Mouse (Mus musculus): ENCODE data around the gene Cdh11.

Gene Cdh11

DNA sequence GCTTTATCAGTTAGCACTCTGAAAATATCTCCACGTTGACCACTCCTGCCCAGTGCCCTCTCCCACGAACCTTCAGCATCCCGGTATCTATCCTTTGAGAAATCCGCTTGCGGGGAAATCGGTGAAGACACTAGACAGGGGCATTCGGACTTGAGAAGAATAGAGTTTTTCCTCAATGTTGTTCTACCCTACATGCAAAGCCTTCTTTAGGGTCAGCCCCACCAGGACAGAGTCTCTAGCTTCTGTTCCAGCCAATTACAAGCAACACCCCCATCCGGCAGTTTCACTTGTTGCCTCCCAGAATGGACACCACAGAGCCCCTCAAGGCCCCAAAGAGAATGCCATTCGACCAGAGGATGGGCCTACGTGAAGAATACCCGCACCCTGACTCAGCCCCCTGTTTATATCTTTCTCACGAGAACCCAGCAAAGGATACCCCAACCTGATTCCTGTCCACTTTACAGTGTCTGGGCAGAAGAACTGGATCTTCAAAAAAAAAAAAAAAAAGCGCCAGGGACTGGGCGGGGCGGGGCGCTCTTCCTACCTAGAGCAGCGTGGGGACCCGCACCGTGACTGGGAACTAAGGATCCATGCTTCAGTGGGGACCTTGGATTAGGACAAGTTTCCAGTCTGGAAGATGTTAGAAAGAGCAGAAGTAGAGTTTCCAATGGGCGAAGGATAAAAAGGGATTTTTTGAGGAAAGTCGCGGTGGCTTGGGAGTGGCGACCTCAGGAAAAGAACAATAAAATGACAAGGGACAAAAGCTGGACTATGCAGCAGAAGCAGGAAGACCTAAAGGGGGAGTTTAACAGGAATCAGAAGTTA lies at the start of gene Cdh11:
TSS of gene Cdh11 (minus strand) at position 51 of the 825 bp plus-strand sequence.
- DNase-seq = no peak

DNA sequence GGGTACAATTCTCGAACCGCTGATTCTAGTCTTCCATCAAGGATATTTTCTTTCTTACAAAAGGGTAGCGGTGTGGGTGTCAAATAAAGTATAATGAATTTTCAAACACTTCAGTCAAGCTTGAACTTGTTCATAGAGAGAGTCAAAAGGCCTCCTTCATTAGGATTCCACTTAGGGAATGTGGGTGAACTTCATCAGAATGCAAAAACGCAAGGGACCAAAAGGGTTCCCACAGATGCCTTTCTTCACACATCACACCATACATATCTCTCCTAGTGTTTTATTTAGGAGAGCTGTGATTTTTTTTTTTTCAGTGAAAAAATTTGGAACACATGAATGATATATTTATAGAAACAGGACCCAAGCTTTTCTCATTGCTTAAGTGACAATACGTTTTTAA lies 28.5 kb upstream of the Cdh11 start:
- no peak for DNase-seq

GRCm38 (mm10) chr8:102790303-102790702 lies 4.9 kb upstream of the Cdh11 start:
- no peak for DNase-seq

GRCm38 (mm10) chr8:102786467-102787360 lies 1.3 kb upstream of the Cdh11 start:
- DNase-seq = no peak

GRCm38 (mm10) chr8:102784835-102785455 lies 497 bp downstream of the Cdh11 start:
- no peak for DNase-seq

DNA sequence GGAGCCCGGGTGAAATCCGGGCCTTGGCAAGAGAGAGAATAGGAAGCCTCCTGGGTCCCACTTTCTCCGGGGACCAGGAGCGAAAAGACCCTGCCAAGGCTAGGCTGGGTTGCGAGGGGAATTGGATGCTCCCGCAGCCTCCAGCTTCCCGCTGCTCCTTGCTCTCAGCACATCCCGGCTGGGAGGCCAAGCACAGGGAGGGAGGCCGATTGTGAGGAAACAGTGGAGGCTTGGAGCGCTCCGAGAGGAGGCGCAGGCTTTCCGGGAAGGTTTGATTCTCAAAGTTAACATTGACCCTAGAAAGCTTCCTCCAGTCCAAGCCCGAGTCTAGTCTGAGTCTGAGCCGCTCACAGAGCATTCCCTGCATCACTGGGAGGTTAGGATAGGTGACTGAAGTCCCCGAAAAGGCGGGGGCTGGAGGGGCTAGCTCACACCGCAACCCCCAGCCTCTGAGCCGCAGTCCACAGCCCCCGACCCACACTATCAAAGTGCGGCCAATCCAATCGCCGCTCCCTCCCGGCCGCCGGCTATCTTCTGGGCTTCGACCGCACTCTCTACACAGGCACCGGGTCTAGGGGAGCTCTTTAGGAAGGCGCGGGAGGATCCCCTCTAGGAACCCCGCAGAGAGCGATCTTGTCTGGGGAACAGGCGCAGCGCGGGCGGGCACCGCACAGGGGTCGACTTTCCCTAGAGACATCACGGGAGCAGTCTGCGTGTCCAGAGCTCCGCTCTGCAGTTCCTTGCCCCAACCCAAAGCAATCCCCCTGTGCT lies 1.4 kb downstream of the Cdh11 start:
- DNase-seq = no peak

GRCm38 (mm10) chr8:102782707-102783489 lies 2.5 kb downstream of the Cdh11 start:
- DNase-seq = no peak

GRCm38 (mm10) chr8:102780899-102781298 lies 4.5 kb downstream of the Cdh11 start:
- peak in 1 of 2 experiments; percentile 2 for DNase-seq

DNA sequence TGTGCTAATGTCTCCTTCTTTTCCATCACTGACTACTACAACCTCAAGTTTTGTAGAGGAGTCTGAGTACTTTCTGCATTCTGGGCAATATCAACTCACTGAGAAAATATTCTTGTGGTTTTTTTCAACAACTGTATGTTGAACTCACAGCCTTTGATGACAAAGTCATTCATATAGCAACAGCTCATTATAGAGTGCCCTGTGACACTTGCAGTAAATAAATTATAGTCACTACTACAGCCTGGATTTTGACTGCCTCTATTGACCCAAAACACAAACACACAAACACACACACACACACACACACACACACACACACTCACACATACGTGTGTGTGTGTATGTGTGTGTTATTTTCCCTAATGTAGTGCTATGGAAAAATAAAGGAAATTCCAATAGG lies 10.8 kb downstream of the Cdh11 start:
- no peak for DNase-seq

DNA sequence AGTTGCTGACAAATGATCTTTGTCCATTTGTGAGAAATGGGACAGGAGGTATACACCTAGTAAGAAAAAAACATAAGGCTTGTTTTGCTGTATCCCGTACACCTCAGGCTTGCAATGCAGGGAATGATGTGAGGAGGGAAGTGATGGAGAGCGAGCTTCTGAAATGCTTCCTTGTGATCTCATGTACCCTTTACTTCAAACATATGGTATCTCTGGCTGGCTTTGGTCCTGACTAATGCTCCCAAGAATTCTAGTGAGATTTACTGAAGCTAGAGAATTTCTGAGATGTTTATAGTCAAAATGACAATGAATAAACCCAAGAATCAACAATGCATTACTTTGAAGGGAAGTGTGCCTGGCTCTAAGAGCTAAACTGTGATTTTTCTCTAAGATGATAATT lies 14.0 kb downstream of the Cdh11 start:
- no peak for DNase-seq

GRCm38 (mm10) chr8:102753839-102754238 lies 31.6 kb downstream of the Cdh11 start:
- DNase-seq = no peak

GRCm38 (mm10) chr8:102742940-102743339 lies 42.5 kb downstream of the Cdh11 start:
- DNase-seq = no peak

DNA sequence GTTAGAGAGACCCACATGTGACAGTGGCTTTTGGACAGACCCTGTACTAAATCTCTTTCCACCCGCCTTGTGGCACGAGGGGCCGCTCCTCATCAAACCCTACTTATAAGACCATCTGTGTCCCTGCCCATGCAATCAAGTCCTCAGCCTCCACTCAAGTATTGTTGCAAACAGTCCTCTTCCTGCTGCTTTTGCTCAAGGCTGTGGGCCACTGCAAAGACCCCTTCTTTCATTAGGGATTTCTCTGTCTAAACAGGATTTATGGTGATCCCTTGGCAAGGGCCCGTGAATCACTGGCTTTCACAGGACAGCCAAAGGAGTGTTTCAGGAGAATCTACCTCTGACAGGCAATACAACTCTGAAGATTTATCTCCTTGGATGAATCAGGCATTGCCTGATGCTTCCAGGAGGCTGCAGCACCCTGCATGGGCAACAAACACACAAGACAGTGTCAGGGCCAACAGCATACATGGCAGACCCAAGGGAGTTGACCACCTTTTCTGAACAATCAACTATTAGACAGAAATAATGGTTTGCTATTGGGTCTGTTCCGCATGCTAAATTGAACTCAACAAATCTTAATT lies 43.3 kb downstream of the Cdh11 start:
- DNase-seq = no peak

- DNase-seq = no peak
Observed at GRCm38 (mm10) chr8:102740963-102741362, 44.5 kb downstream of the Cdh11 start.

DNA sequence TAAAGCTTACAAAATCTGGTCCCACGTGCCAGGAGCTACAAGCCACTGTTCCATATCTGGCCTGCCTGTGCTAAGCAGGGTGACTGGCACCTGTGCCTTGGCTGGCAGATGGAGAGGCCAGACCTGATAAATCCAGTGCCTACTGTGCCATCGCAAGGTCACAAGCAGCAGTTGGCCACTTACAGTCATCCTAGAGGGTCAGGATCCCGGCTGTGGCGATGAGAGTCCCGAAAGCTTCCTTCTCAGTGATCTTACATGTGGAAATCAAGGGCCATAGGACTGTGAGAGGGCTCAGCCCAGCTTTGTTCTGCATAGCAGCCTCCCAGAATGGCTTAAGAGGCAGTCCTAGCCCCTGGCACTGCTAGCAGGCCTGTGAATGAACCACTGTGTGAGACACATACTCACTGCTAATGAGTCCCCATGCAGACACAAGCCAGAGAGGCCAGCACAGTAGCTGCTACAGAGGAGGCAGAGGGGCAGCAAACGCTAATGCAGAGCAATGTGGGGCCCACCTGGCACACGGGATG lies 46.4 kb downstream of the Cdh11 start:
- DNase-seq = no peak

DNA sequence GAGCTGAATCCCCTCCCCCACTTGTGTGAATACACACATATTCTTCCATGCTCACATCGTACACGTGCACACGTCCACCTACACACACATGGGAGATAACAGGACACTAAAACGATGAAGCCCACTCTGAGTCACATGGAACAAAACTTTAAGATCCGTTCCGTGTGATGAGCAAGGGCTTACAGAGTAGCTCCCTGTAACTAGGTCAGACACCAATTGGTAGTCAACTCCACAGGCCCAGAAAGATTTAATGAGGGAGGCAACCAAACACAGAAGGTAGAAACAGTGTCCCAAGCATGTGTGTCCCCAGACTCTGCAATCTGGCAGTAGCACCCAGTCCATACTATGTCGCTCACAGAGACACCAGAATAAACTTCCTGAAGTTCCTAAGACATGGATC lies 47.0 kb downstream of the Cdh11 start:
- DNase-seq = no peak

DNA sequence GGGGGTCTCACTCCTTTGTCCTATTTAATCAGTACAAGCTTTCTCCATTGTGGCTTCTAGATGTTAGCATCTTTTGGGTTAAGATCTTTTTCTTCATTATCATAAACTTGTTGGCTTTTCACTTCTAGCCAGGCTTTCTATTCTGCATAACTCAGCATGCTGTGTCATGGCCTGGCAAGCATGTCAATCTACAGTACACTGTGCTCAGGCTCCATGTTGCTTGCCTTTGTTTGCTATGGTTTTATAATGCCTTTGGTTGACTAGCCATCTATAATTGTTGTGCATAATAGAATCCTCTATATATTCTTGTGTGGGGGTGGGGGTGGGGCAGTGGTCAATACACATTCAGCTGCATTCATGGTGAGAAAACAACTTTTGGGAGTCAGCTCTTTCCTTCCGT lies 51.0 kb downstream of the Cdh11 start:
- no peak for DNase-seq

DNA sequence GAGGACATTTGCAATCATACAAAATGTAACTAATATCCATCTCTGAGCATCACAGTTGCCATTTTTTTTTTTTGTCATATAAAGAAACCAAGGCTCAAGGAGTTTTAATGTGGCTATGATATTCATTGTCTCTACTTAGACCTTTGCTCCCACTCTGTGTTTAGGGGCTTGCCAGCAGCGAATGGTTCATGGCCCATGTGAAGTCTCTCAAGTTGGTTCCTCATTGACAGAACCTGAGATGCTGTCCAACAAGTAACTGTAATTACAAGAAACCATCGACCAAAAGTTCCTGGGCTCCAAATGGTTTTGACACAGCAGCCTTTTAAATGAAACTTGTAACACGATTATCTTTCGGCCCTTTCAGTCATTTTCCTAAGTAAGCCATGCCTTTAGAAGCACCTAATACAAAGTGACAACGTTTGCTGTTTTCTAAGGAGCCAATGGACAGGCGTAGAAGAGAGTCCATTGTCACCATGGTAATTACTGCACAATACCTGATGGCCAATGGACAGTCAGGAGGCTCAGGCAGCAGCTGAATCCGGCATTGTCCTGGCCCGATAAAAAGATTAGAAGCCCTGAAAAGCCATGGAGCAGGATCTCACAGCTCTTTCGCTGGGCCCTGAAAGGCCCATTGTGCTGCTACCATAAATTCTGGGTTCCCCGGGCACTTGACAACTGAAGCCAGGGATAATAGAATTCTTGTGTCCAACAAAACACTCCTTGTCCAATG lies 59.1 kb downstream of the Cdh11 start:
- DNase-seq = no peak

GRCm38 (mm10) chr8:102725496-102725895 lies 59.9 kb downstream of the Cdh11 start:
- DNase-seq = no peak

GRCm38 (mm10) chr8:102715956-102716355 lies 69.5 kb downstream of the Cdh11 start:
- no peak for DNase-seq

Data from B cell, adult 2 months (primary cell).